19 mouse cellular contexts compared by ENCODE assay signal in the genomic region with DNA sequence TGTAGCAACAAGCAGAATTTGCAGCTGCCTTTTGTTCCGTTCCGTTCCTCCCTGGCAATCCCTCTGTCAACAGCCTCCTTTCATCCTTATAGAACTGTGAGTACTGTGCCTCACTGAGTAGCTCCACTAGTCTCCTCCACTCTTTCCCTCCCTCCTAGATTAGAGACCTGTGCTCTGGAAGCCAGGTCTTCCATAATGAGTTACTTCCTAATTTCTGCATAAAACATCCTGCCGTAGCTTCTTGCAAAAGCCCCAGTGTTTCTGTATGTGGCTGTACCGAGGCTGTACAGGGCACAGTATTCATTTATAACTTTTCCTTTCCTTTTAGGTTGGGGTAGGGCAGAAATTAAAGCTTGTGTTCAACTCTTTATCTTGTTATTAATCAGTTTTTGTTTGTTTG. TPM values are rescaled to one million over a fixed set of nuclear protein-coding genes. Genes with fewer than 3 reads are reported as not detected.
DNase-seq lines count a peak whose midpoint lies in the region; ATAC-seq lines count a peak whose summit lies in the region.
"Had no signal": no experiment of that assay in that cellular context is flagged by ENCODE, and none has a peak within 500 bp of the region (broad histone marks: within the 10 kb centered on the region; RNA-seq: fewer than 3 reads in every experiment).

No protein-coding gene starts in this region.

- no peak for ATAC-seq in liver, embryonic 13.5 days (ENCODE audit: low read depth)
- peak; percentile 67 for ATAC-seq in granulocyte monocyte progenitor cell, adult 5-6 weeks (replicated peaks; ENCODE audit: poor library complexity, severe bottlenecking)
- peak; percentile 78 for ATAC-seq in megakaryocyte, adult 5-6 weeks (ENCODE audit: poor library complexity, severe bottlenecking)

- H3K4me1 ChIP-seq in liver, embryonic 13.5 days (replicated peaks) = 0 out of 2 replicates have a peak, but pooled peaks cover 10% of the 10 kb centered on the region
- H3K4me1 ChIP-seq: forebrain, embryonic 12.5 days; intestine, embryonic 15.5 days; midbrain, embryonic 13.5 days; neural tube, embryonic 15.5 days had no signal

- H3K27ac ChIP-seq in liver, embryonic 13.5 days = no peak overlapping the region
- H3K27ac ChIP-seq: forebrain, embryonic 12.5 days; hindbrain, postnatal 0 days; intestine, embryonic 15.5 days; kidney, postnatal 0 days; midbrain, embryonic 13.5 days; neural tube, embryonic 15.5 days had no signal

- no peaks in the 10 kb centered on the region for H3K36me3 ChIP-seq in liver, embryonic 13.5 days
- H3K36me3 ChIP-seq: forebrain, embryonic 12.5 days; intestine, embryonic 15.5 days; midbrain, embryonic 13.5 days; neural tube, embryonic 15.5 days had no signal

- H3K4me2 ChIP-seq in liver, embryonic 13.5 days = 0 out of 2 replicates have a peak overlapping the region, but pooled peaks have one; percentile 23
- H3K4me2 ChIP-seq: forebrain, embryonic 12.5 days; heart, embryonic 11.5 days; intestine, embryonic 15.5 days; midbrain, embryonic 13.5 days; neural tube, embryonic 15.5 days had no signal

- no peak for DNase-seq in liver, embryonic 13.5 days
- DNase-seq in liver = no peak
- DNase-seq in ovary, adult 18-20 months (ENCODE audit: low spot score) = no peak
- DNase-seq in embryo, embryonic 10 days (ENCODE audit: low spot score) = no peak
- DNase-seq in right cerebral cortex, adult 2 months (ENCODE audit: low spot score in 2 of 2) = no peak
- DNase-seq: cerebellum, adult 11 months; gastrocnemius, postnatal 10 days; layer of hippocampus, postnatal 36 days had no signal

- H3K9ac ChIP-seq in liver, embryonic 13.5 days = no peak overlapping the region
- H3K9ac ChIP-seq: forebrain, embryonic 12.5 days; forebrain, postnatal 0 days; intestine, embryonic 15.5 days; midbrain, embryonic 13.5 days; neural tube, embryonic 15.5 days had no signal

- WGBS in liver, embryonic 13.5 days (ENCODE audit: insufficient replicate concordance) = 77% methylated on average over 4 of the region's 4 CpGs

- no peaks in the 10 kb centered on the region for H3K9me3 ChIP-seq in liver, embryonic 13.5 days (replicated peaks)
- H3K9me3 ChIP-seq: forebrain, embryonic 12.5 days; intestine, embryonic 15.5 days; midbrain, embryonic 13.5 days; neural tube, embryonic 15.5 days had no signal

- no peaks in the 10 kb centered on the region for H3K27me3 ChIP-seq in liver, embryonic 13.5 days
- H3K27me3 ChIP-seq: intestine, embryonic 15.5 days; midbrain, embryonic 13.5 days; neural tube, embryonic 15.5 days had no signal

- no peak overlapping the region for H3K4me3 ChIP-seq in liver, embryonic 13.5 days (replicated peaks)
- H3K4me3 ChIP-seq: erythroblast, embryonic 14.5 days; forebrain, embryonic 12.5 days; intestine, embryonic 15.5 days; midbrain, embryonic 13.5 days; neural tube, embryonic 15.5 days had no signal

RNA-seq across cellular contexts. Expression of a gene that starts 32.5 kb away (rescaled TPM):
- polyA plus RNA-seq in liver, embryonic 13.5 days (2015; fragmentation: Nextera tagmentation; extraction: Ambion mirVana) = 49.9 and 54.6 TPM in 2 replicates
- 131 and 167 TPM in 2 replicates for total RNA-seq in granulocyte monocyte progenitor cell, adult 5-6 weeks (2014; fragmentation: Nextera tagmentation)
- total RNA-seq in granulocyte monocyte progenitor cell, adult 5-6 weeks (2017) = 289 and 310 TPM in 2 replicates
- total RNA-seq in megakaryocyte, adult 5-6 weeks (2015) = 189 and 190 TPM in 2 replicates
- total RNA-seq in megakaryocyte, adult 5-6 weeks (2017) = 249 and 290 TPM in 2 replicates
